Comparison of ENCODE assay signal across 29 mouse cellular contexts in the genomic region with DNA sequence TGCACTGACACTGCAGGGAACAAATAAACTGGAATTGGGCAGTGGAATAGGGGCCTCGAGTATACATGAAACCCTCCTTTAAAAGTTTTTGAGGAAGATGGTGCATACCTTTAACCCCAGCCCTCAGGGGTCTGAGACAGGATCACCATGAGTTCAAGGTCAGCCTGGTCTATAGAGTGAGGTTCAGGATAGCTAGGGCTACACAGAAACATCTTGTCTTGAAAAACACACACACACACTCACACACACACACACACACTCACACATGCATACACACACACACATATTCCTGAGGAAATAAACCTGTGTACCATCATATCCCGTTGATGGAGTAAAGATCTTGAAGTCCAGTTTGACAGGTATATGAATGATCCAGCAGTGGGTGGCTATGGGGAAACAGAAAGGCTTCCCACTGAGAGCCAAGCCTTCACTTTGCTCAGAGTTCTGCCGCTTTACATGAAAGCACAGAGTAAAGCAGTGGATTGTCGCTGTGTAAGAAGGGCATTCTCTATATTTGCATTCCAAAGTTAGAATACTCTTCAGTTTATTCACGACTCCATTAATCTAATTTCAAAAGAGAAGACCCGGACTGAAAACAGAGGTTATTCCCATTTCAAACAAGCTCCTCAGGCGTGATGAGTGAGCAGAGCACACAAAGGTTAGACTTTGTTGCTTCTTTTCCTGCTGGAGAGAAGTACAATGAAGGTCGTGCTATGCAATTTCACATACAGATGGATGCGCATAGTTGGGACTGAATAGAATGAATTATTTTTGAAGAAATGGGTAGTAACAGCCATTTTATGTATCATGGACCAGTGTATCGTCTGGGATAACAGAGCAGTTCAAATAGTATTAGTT.
A peak's percentile ranks its signal among the peaks of the same experiment; 100 is the strongest.
DNase-seq lines count a peak whose midpoint lies in the region; ATAC-seq and TF ChIP-seq lines count a peak whose summit lies in the region.
"Had no signal": no experiment of that assay in that cellular context is flagged by ENCODE, and none has a peak within 500 bp of the region (broad histone marks: within the 10 kb centered on the region; RNA-seq: fewer than 3 reads in every experiment).

No protein-coding gene starts in this region.

- H3K9me3 ChIP-seq in embryonic facial prominence, embryonic 11.5 days (replicated peaks; ENCODE audit: control insufficient read depth, low read length) = no peaks in the 10 kb centered on the region
- no peaks in the 10 kb centered on the region for H3K9me3 ChIP-seq in embryonic facial prominence, embryonic 10.5 days
- H3K9me3 ChIP-seq in hindbrain, embryonic 11.5 days (ENCODE audit: control insufficient read depth, low read length) = no peaks in the 10 kb centered on the region
- H3K9me3 ChIP-seq in hindbrain, embryonic 14.5 days (ENCODE audit: control insufficient read depth, low read length) = no peaks in the 10 kb centered on the region
- no peaks in the 10 kb centered on the region for H3K9me3 ChIP-seq in neural tube, embryonic 11.5 days (ENCODE audit: control insufficient read depth, low read length)
- no peaks in the 10 kb centered on the region for H3K9me3 ChIP-seq in midbrain, embryonic 14.5 days (ENCODE audit: control insufficient read depth, low read length)
- H3K9me3 ChIP-seq: heart, embryonic 12.5 days; kidney, embryonic 15.5 days; limb, embryonic 12.5 days; liver, embryonic 15.5 days had no signal

- no peak overlapping the region for H3K9ac ChIP-seq in embryonic facial prominence, embryonic 11.5 days (replicated peaks; ENCODE audit: low read length)
- H3K9ac ChIP-seq in hindbrain, embryonic 11.5 days (ENCODE audit: low read depth, low read length) = no peak overlapping the region
- H3K9ac ChIP-seq in hindbrain, embryonic 14.5 days = no peak overlapping the region
- H3K9ac ChIP-seq in neural tube, embryonic 11.5 days (ENCODE audit: low read length) = no peak overlapping the region
- H3K9ac ChIP-seq in midbrain, embryonic 14.5 days (replicated peaks; ENCODE audit: low read length) = no peak overlapping the region
- H3K9ac ChIP-seq: heart, embryonic 12.5 days; kidney, embryonic 15.5 days; limb, embryonic 12.5 days; liver, embryonic 15.5 days; lung, embryonic 14.5 days had no signal

- no peak for DNase-seq in embryonic facial prominence, embryonic 11.5 days (ENCODE audit: low spot score)
- no peak for DNase-seq in embryonic facial prominence, embryonic 10.5 days (ENCODE audit: low spot score)
- no peak for DNase-seq in hindbrain, embryonic 11.5 days (ENCODE audit: low spot score)
- no peak for DNase-seq in hindbrain, embryonic 14.5 days (ENCODE audit: low spot score)
- peak; percentile 16 for DNase-seq in neural tube, embryonic 11.5 days (ENCODE audit: low spot score)
- no peak for DNase-seq in neural tube, embryonic 10.5 days (ENCODE audit: extremely low spot score, low spot score)
- DNase-seq in midbrain, embryonic 14.5 days = peak; percentile 25
- no peak for DNase-seq in kidney, adult 2 months
- DNase-seq: adrenal gland, postnatal 14 days; cerebellum, adult 11-12 months; cerebellum, postnatal 10 days; heart, adult 2 months; heart, postnatal 4 days; kidney, adult 11 months; kidney, postnatal 25 days; right cerebral cortex, adult 18-20 months; thymus, adult 18-20 months; thymus, postnatal 36 days had no signal

- H3K27me3 ChIP-seq in embryonic facial prominence, embryonic 11.5 days (ENCODE audit: control insufficient read depth, insufficient read depth, low read length) = no peaks in the 10 kb centered on the region
- no peaks in the 10 kb centered on the region for H3K27me3 ChIP-seq in embryonic facial prominence, embryonic 10.5 days (replicated peaks; ENCODE audit: low read depth, poor library complexity, severe bottlenecking)
- no peaks in the 10 kb centered on the region for H3K27me3 ChIP-seq in hindbrain, embryonic 11.5 days (ENCODE audit: control insufficient read depth, insufficient read depth, low read length)
- H3K27me3 ChIP-seq in hindbrain, embryonic 14.5 days (ENCODE audit: control insufficient read depth, insufficient read depth, low read length) = no peaks in the 10 kb centered on the region; the same call in 1 of the 2 replicates
- H3K27me3 ChIP-seq in neural tube, embryonic 11.5 days (ENCODE audit: control insufficient read depth, insufficient read depth, low read length) = no peaks in the 10 kb centered on the region
- no peaks in the 10 kb centered on the region for H3K27me3 ChIP-seq in midbrain, embryonic 14.5 days (ENCODE audit: control insufficient read depth, insufficient read depth, low read length)
- H3K27me3 ChIP-seq in kidney, adult 2 months (replicated peaks; ENCODE audit: control insufficient read depth, insufficient read depth, low read length) = no peaks in the 10 kb centered on the region
- H3K27me3 ChIP-seq: heart, embryonic 12.5 days; kidney, embryonic 15.5 days; limb, embryonic 12.5 days; liver, embryonic 15.5 days had no signal

- H3K4me1 ChIP-seq in embryonic facial prominence, embryonic 11.5 days (ENCODE audit: control insufficient read depth, insufficient read depth, low read length) = no peaks in the 10 kb centered on the region
- peaks cover 3% of the 10 kb centered on the region; the same call in 1 of the 2 replicates for H3K4me1 ChIP-seq in embryonic facial prominence, embryonic 10.5 days
- no peaks in the 10 kb centered on the region; the same call in 1 of the 2 replicates for H3K4me1 ChIP-seq in hindbrain, embryonic 11.5 days (replicated peaks; ENCODE audit: control insufficient read depth, insufficient read depth, low read length)
- H3K4me1 ChIP-seq in hindbrain, embryonic 14.5 days (replicated peaks; ENCODE audit: control insufficient read depth, insufficient read depth, low read length) = no peaks in the 10 kb centered on the region
- H3K4me1 ChIP-seq in neural tube, embryonic 11.5 days (ENCODE audit: control insufficient read depth, insufficient read depth, low read length) = no peaks in the 10 kb centered on the region; the same call in 1 of the 2 replicates
- H3K4me1 ChIP-seq in midbrain, embryonic 14.5 days (ENCODE audit: control insufficient read depth, insufficient read depth, low read length) = no peaks in the 10 kb centered on the region
- H3K4me1 ChIP-seq in kidney, adult 2 months (ENCODE audit: control insufficient read depth, insufficient read depth, low read length) = no peaks in the 10 kb centered on the region
- H3K4me1 ChIP-seq: heart, embryonic 12.5 days; kidney, embryonic 15.5 days; limb, embryonic 12.5 days; liver, embryonic 15.5 days had no signal

- 80% methylated on average over 10 of the region's 10 CpGs for WGBS in embryonic facial prominence, embryonic 11.5 days
- 71% methylated on average over 10 of the region's 10 CpGs for WGBS in embryonic facial prominence, embryonic 10.5 days
- 35% methylated on average over 10 of the region's 10 CpGs for WGBS in hindbrain, embryonic 11.5 days
- 15% methylated on average over 10 of the region's 10 CpGs for WGBS in hindbrain, embryonic 14.5 days
- 39% methylated on average over 10 of the region's 10 CpGs for WGBS in neural tube, embryonic 11.5 days
- 30% methylated on average over 10 of the region's 10 CpGs for WGBS in midbrain, embryonic 14.5 days
- 69% methylated on average over 10 of the region's 10 CpGs for WGBS in kidney, adult 2 months

- H3K4me2 ChIP-seq in embryonic facial prominence, embryonic 11.5 days (ENCODE audit: low read depth, low read length) = no peak overlapping the region
- H3K4me2 ChIP-seq in hindbrain, embryonic 11.5 days (replicated peaks; ENCODE audit: low read depth, low read length) = no peak overlapping the region
- H3K4me2 ChIP-seq in hindbrain, embryonic 14.5 days (replicated peaks) = no peak overlapping the region
- no peak overlapping the region for H3K4me2 ChIP-seq in neural tube, embryonic 11.5 days (ENCODE audit: low read depth)
- H3K4me2 ChIP-seq in midbrain, embryonic 14.5 days (ENCODE audit: low read length) = no peak overlapping the region
- H3K4me2 ChIP-seq: heart, embryonic 12.5 days; kidney, embryonic 15.5 days; limb, embryonic 12.5 days; liver, embryonic 15.5 days; lung, embryonic 14.5 days had no signal

- no peak overlapping the region for H3K27ac ChIP-seq in embryonic facial prominence, embryonic 11.5 days (replicated peaks; ENCODE audit: low read depth, low read length)
- no peak overlapping the region for H3K27ac ChIP-seq in embryonic facial prominence, embryonic 10.5 days (replicated peaks)
- H3K27ac ChIP-seq in hindbrain, embryonic 11.5 days (ENCODE audit: low read depth, low read length) = no peak overlapping the region
- no peak overlapping the region for H3K27ac ChIP-seq in hindbrain, embryonic 14.5 days
- H3K27ac ChIP-seq in neural tube, embryonic 11.5 days (ENCODE audit: low read depth, low read length) = no peak overlapping the region
- H3K27ac ChIP-seq in midbrain, embryonic 14.5 days (replicated peaks; ENCODE audit: low read depth, low read length) = no peak overlapping the region
- no peak overlapping the region for H3K27ac ChIP-seq in kidney, adult 2 months (ENCODE audit: insufficient read depth, low read depth, low read length)
- H3K27ac ChIP-seq: heart, adult 2 months; kidney, embryonic 15.5 days; layer of hippocampus, adult 2 months; left cerebral cortex, adult 2 months; limb, embryonic 12.5 days; liver, embryonic 15.5 days; stomach, postnatal 0 days had no signal

- no peak for TF ChIP-seq POLR2A in kidney, adult 2 months (IDR thresholded peaks at IDR 0.05; ENCODE audit: low read depth, low read length)

- no peaks in the 10 kb centered on the region for H3K36me3 ChIP-seq in embryonic facial prominence, embryonic 11.5 days (replicated peaks; ENCODE audit: control insufficient read depth, insufficient read depth, low read depth, low read length)
- H3K36me3 ChIP-seq in embryonic facial prominence, embryonic 10.5 days (replicated peaks) = no peaks in the 10 kb centered on the region
- no peaks in the 10 kb centered on the region for H3K36me3 ChIP-seq in hindbrain, embryonic 11.5 days (ENCODE audit: control insufficient read depth, insufficient read depth, low read length)
- no peaks in the 10 kb centered on the region for H3K36me3 ChIP-seq in hindbrain, embryonic 14.5 days (replicated peaks; ENCODE audit: control insufficient read depth, insufficient read depth)
- H3K36me3 ChIP-seq in neural tube, embryonic 11.5 days (ENCODE audit: control insufficient read depth, insufficient read depth, low read length) = no peaks in the 10 kb centered on the region
- H3K36me3 ChIP-seq in midbrain, embryonic 14.5 days (ENCODE audit: control insufficient read depth, insufficient read depth, low read length) = no peaks in the 10 kb centered on the region
- no peaks in the 10 kb centered on the region for H3K36me3 ChIP-seq in kidney, adult 2 months (ENCODE audit: control insufficient read depth, insufficient read depth, low read length)
- H3K36me3 ChIP-seq: G1E; heart, embryonic 12.5 days; kidney, embryonic 15.5 days; limb, embryonic 12.5 days; liver, embryonic 15.5 days had no signal

- no peak for TF ChIP-seq CTCF in kidney, adult 2 months (conservative IDR thresholded peaks at IDR 0.05; ENCODE audit: insufficient read depth, insufficient read length, low read depth, low read length)

- no peak overlapping the region for H3K4me3 ChIP-seq in embryonic facial prominence, embryonic 11.5 days (ENCODE audit: low read depth, low read length)
- no peak overlapping the region for H3K4me3 ChIP-seq in embryonic facial prominence, embryonic 10.5 days
- no peak overlapping the region for H3K4me3 ChIP-seq in hindbrain, embryonic 11.5 days (ENCODE audit: low read depth, low read length)
- no peak overlapping the region for H3K4me3 ChIP-seq in hindbrain, embryonic 14.5 days (replicated peaks; ENCODE audit: low read length)
- no peak overlapping the region for H3K4me3 ChIP-seq in neural tube, embryonic 11.5 days (ENCODE audit: low read depth, low read length)
- H3K4me3 ChIP-seq in midbrain, embryonic 14.5 days (replicated peaks; ENCODE audit: low read depth, low read length) = no peak overlapping the region
- no peak overlapping the region for H3K4me3 ChIP-seq in kidney, adult 2 months (ENCODE audit: insufficient read depth, low read depth, low read length)
- H3K4me3 ChIP-seq: erythroblast, embryonic 14.5 days; heart, adult 2 months; heart, embryonic 12.5 days; kidney, embryonic 15.5 days; layer of hippocampus, adult 2 months; left cerebral cortex, adult 2 months; limb, embryonic 12.5 days; liver, embryonic 15.5 days had no signal

- ATAC-seq in embryonic facial prominence, embryonic 11.5 days (replicated peaks; ENCODE audit: insufficient number of reproducible peaks, low FRiP score, low TSS enrichment, low read depth) = peak; percentile 52; the same call in 1 of the 2 replicates
- ATAC-seq in hindbrain, embryonic 11.5 days (ENCODE audit: low FRiP score) = peak; percentile 67
- no peak for ATAC-seq in hindbrain, embryonic 14.5 days (ENCODE audit: low FRiP score)
- peak; percentile 80 for ATAC-seq in neural tube, embryonic 11.5 days (ENCODE audit: insufficient read depth, low FRiP score, low TSS enrichment)
- ATAC-seq in midbrain, embryonic 14.5 days (ENCODE audit: low FRiP score, low TSS enrichment) = no peak
- ATAC-seq: forebrain, embryonic 16.5 days had no signal

Comparison
In these comparisons a context has a peak if more than half of its experiments do, and no peak if none do; other contexts are left out.
1. ATAC-seq: peak in embryonic facial prominence, embryonic 11.5 days (single experiment), hindbrain, embryonic 11.5 days (single experiment) and neural tube, embryonic 11.5 days (single experiment); none in hindbrain, embryonic 14.5 days (single experiment) and midbrain, embryonic 14.5 days (single experiment).
2. DNase-seq: peak in neural tube, embryonic 11.5 days (single experiment) and midbrain, embryonic 14.5 days (single experiment); none in embryonic facial prominence, embryonic 11.5 days (single experiment), embryonic facial prominence, embryonic 10.5 days (single experiment), hindbrain, embryonic 11.5 days (single experiment), hindbrain, embryonic 14.5 days (single experiment), neural tube, embryonic 10.5 days (single experiment) and kidney, adult 2 months (single experiment).